In genomic region chr7:83883276-83884020, GRCm38 (mm10) we compare ENCODE assay signal across 7 mouse cellular contexts. TPM values are rescaled to one million over a fixed set of nuclear protein-coding genes. Genes with fewer than 3 reads are reported as not detected.
DNase-seq lines count a peak whose midpoint lies in the region; ATAC-seq lines count a peak whose summit lies in the region.

No protein-coding gene starts in this region.

- peak overlapping the region; percentile 69 for H3K4me2 ChIP-seq in limb, embryonic 11.5 days (ENCODE audit: low read depth, severe bottlenecking)
- H3K4me2 ChIP-seq in midbrain, embryonic 12.5 days (replicated peaks): peak overlapping the region; percentile 87

- peak overlapping the region; percentile 90 for H3K9ac ChIP-seq in limb, embryonic 11.5 days (ENCODE audit: low read length)
- H3K9ac ChIP-seq in midbrain, embryonic 12.5 days (replicated peaks): peak overlapping the region; percentile 87

- H3K4me1 ChIP-seq in limb, embryonic 11.5 days (ENCODE audit: control insufficient read depth, insufficient read depth, low read length): peaks cover 31% of the 10 kb centered on the region
- H3K4me1 ChIP-seq in midbrain, embryonic 12.5 days: peaks cover 52% of the 10 kb centered on the region

- H3K27me3 ChIP-seq in limb, embryonic 11.5 days (ENCODE audit: control insufficient read depth, insufficient read depth, low read length): no peaks in the 10 kb centered on the region
- H3K27me3 ChIP-seq in midbrain, embryonic 12.5 days: 0 out of 2 replicates have a peak, but pooled peaks cover 6% of the 10 kb centered on the region

- peak overlapping the region; percentile 58 for H3K4me3 ChIP-seq in limb, embryonic 11.5 days (ENCODE audit: low read depth, low read length)
- peak overlapping the region; percentile 62 for H3K4me3 ChIP-seq in midbrain, embryonic 12.5 days

- DNase-seq in R1 (ENCODE audit: low read depth, low spot score): peak; percentile 69
- DNase-seq in gastrocnemius, postnatal 14 days: peak; percentile 80
- DNase-seq in induced T-regulatory cell, adult 2 months (ENCODE audit: low read depth): peak; percentile 72
- DNase-seq in limb, embryonic 11.5 days (ENCODE audit: low spot score): peak; percentile 75
- DNase-seq in right cerebral cortex, postnatal 4 days: peak; percentile 55

- intact Hi-C loops in gastrocnemius, postnatal 14 days (cut with DNase I; ENCODE audit: low total_unique reads): no loop called here

- H3K36me3 ChIP-seq in limb, embryonic 11.5 days (ENCODE audit: control insufficient read depth, insufficient read depth, low read length): peaks cover 2% of the 10 kb centered on the region; the same call in 1 of the 2 replicates
- peaks cover 6% of the 10 kb centered on the region; the same call in 1 of the 2 replicates for H3K36me3 ChIP-seq in midbrain, embryonic 12.5 days

- under 1% methylated on average over 74 of the region's 91 CpGs for WGBS in limb, embryonic 11.5 days
- WGBS in midbrain, embryonic 12.5 days: under 1% methylated on average over 71 of the region's 91 CpGs

- H3K27ac ChIP-seq in limb, embryonic 11.5 days (replicated peaks; ENCODE audit: low read depth, low read length): peak overlapping the region; percentile 97
- H3K27ac ChIP-seq in midbrain, embryonic 12.5 days (replicated peaks): peak overlapping the region; percentile 95

- ATAC-seq in common myeloid progenitor, adult 5-6 weeks (replicated peaks; ENCODE audit: low read depth, poor library complexity, severe bottlenecking): peak; percentile 12
- peak; percentile 70 for ATAC-seq in limb, embryonic 11.5 days (ENCODE audit: insufficient number of reproducible peaks, low FRiP score, low TSS enrichment, low read depth)
- ATAC-seq in midbrain, embryonic 12.5 days (ENCODE audit: low FRiP score, low read depth): peak; percentile 72

- H3K9me3 ChIP-seq in limb, embryonic 11.5 days (ENCODE audit: control insufficient read depth, low read length): no peaks in the 10 kb centered on the region
- peaks cover 2% of the 10 kb centered on the region; the same call in 1 of the 2 replicates for H3K9me3 ChIP-seq in midbrain, embryonic 12.5 days

RNA-seq across cellular contexts. Expression of gene Tlnrd1, which starts 0.7 kb away (rescaled TPM):
- total RNA-seq in common myeloid progenitor, adult 5-6 weeks (2017): 4.8 and 7.2 TPM in 2 replicates
- 1 to 10 TPM; 4.8 to 5.5 TPM for total RNA-seq in gastrocnemius, postnatal 14 days (2021)
- 22.2 and 27.2 TPM in 2 replicates for polyA plus RNA-seq in limb, embryonic 11.5 days (2014; fragmentation: Nextera tagmentation; extraction: Ambion mirVana)
- polyA plus RNA-seq in midbrain, embryonic 12.5 days (2016; fragmentation: Nextera tagmentation; extraction: Ambion mirVana): 15.9 and 17.5 TPM in 2 replicates

RNA-seq across cellular contexts. Expression of gene Mesd, which starts 0.8 kb away (rescaled TPM):
- total RNA-seq in common myeloid progenitor, adult 5-6 weeks (2017): 37.7 and 47.8 TPM in 2 replicates
- 10 to 100 TPM; 31.5 to 38.8 TPM for total RNA-seq in gastrocnemius, postnatal 14 days (2021)
- 87.0 and 89.7 TPM in 2 replicates for polyA plus RNA-seq in limb, embryonic 11.5 days (2014; fragmentation: Nextera tagmentation; extraction: Ambion mirVana)
- polyA plus RNA-seq in midbrain, embryonic 12.5 days (2016; fragmentation: Nextera tagmentation; extraction: Ambion mirVana): 80.6 and 85.1 TPM in 2 replicates

Comparison
In these comparisons a context has a peak if more than half of its experiments do, and no peak if none do; other contexts are left out.
1. Peak in every context shown above with its lines: DNase-seq, ATAC-seq, H3K4me3 ChIP-seq and H3K27ac ChIP-seq.
2. ATAC-seq: peak in every context shown above with its lines; median percentile 72 in midbrain, embryonic 12.5 days; 70 in limb, embryonic 11.5 days; 12 in common myeloid progenitor, adult 5-6 weeks.